Mouse (Mus musculus) lung, postnatal 0 days (tissue): ENCODE results near the gene Ppm1l. TPM values are rescaled to one million over a fixed set of nuclear protein-coding genes. Genes with fewer than 3 reads are reported as not detected.
"Not testable (repeated sequence)": the region's sequence is repeated elsewhere in the genome, so short reads cannot be mapped to it uniquely, and the experiment has no call there.

Source experiments
- ATAC-seq: fragments of 200-750 bp; cut with Nextera tagmentation; 2 replicates; pipeline ENCODE4 v1.8.0; 2017; ENCODE audit warnings: moderate library complexity
- DNase-seq: peaks from one replicate; pipeline ENCODE4 v3.0.0-alpha.2; 2016; ENCODE audit warnings: low spot score
- H3K27ac ChIP-seq: fragments of 300-500 bp; sonication (generic); 2 replicates; pipeline ENCODE4 v1.5.1; 2014; ENCODE audit warnings: antibody characterized with exemption, mild to moderate bottlenecking, low read length, mixed read lengths
- H3K27me3 ChIP-seq: fragments of 300-500 bp; sonication (generic); replicated peaks from 2 replicates; pipeline ENCODE4 v1.6.1; 2014; ENCODE audit warnings: low read length, mixed read lengths; ENCODE audit not compliant: insufficient read depth
- H3K36me3 ChIP-seq: fragments of 300-500 bp; sonication (generic); 2 replicates; pipeline ENCODE4 v1.6.1; 2014; ENCODE audit warnings: low read length, mixed read lengths; ENCODE audit not compliant: insufficient read depth
- H3K4me1 ChIP-seq: fragments of 300-500 bp; sonication (generic); 2 replicates; pipeline ENCODE4 v1.6.1; 2014; ENCODE audit warnings: antibody characterized with exemption, low read depth, low read length, mixed read lengths; ENCODE audit not compliant: insufficient read depth
- H3K4me2 ChIP-seq: fragments of 300-500 bp; sonication (generic); replicated peaks from 2 replicates; pipeline ENCODE4 v1.6.1; 2014; ENCODE audit warnings: low read depth, mild to moderate bottlenecking, low read length, moderate library complexity, mixed read lengths
- H3K4me3 ChIP-seq: fragments of 300-500 bp; sonication (generic); 2 replicates; pipeline ENCODE4 v1.5.1; 2014; ENCODE audit warnings: low read depth, low read length
- H3K9ac ChIP-seq: fragments of 300-500 bp; sonication (generic); replicated peaks from 2 replicates; pipeline ENCODE4 v1.6.1; 2014; ENCODE audit warnings: low read depth, mild to moderate bottlenecking
- H3K9me3 ChIP-seq: fragments of 300-500 bp; sonication (generic); 2 replicates; pipeline ENCODE4 v1.6.1; 2016; ENCODE audit warnings: low read length, mixed read lengths
- CTCF ChIP-seq: IDR thresholded peaks from 2 replicates; pipeline ENCODE4 v1.5.1; 2016; ENCODE audit warnings: antibody characterized with exemption, mild to moderate bottlenecking
- EP300 ChIP-seq: IDR thresholded peaks from 2 replicates; pipeline ENCODE4 v1.6.1; 2016; ENCODE audit warnings: antibody characterized with exemption, mild to moderate bottlenecking, control low read depth
- WGBS: fragments of 180-500 bp; shearing (Covaris S2); extraction: QIAGEN DNeasy Blood & Tissue Kit; methylation state at CpG from one replicate; pipeline ENCODE4 v1.1.7; 2014; 5-methylcytosine and 5-hydroxymethylcytosine counted together
- polyA plus RNA-seq: library from polyadenylated mRNA; unstranded; fragments of >200 nt; fragmentation: Nextera tagmentation; extraction: Ambion mirVana; gene quantifications from 2 replicates; pipeline ENCODE4 v1.2.1, GENCODE M21; 2015

Gene Ppm1l
- polyA plus RNA-seq, 1 experiment from 2014 or later = 5.8 TPM

DNA sequence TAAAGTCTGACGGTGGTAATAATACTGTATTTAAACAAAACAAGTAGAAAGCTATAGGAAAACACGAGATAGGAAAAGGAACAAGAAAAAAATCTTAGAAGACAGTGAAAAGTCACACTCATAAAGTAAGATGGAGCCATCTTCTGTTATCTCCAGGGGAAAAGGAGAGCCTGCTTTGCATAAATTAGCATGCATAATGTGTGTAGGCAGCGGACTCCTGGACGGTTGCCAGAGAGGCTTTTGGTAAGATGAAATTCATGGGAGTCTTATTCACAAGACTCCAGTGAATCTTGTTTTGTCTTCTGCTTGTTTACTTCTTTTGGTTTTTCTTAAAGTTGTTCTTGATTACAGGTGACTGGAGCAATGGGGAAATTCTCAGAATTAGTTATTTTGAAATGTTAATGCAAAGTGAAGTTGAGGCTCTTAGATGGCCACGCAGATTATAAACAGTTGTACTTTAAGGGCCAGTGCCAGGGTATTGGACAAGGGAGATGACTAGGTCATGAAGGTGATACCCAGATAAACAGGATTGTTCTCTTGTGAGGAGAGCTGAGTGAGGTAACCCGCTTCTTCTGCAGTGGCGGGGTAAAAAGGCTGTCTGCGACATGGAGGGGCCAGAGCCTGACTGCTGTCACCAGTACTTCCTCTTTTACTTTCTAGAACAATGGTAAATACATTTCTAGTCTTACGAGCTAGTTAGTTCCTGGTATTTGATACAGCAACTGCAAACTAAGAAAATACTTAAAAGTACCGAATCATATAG lies 57.1 kb downstream of the Ppm1l start:
- no peaks in the 10 kb centered on the region for H3K36me3 ChIP-seq
- peak; percentile 17 for DNase-seq
- TF ChIP-seq EP300 (no peak), CTCF (no peak)
- no peak overlapping the region for H3K9ac ChIP-seq
- 59% methylated on average over 10 of the region's 10 CpGs for WGBS
- no peak overlapping the region for H3K4me2 ChIP-seq
- no peak for ATAC-seq
- H3K9me3 ChIP-seq = no peaks in the 10 kb centered on the region
- H3K27me3 ChIP-seq = no peaks in the 10 kb centered on the region
- H3K4me3 ChIP-seq = no peak overlapping the region
- no peak overlapping the region for H3K27ac ChIP-seq
- no peaks in the 10 kb centered on the region for H3K4me1 ChIP-seq

GRCm38 (mm10) chr3:69374538-69374937 lies 57.9 kb downstream of the Ppm1l start:
- Histone ChIP-seq H3K9me3 (no peaks in the 10 kb centered on the region), H3K4me2 (no peak overlapping the region), H3K4me1 (no peaks in the 10 kb centered on the region), H3K27ac (peak overlapping the region; percentile 71), H3K27me3 (no peaks in the 10 kb centered on the region), H3K36me3 (no peaks in the 10 kb centered on the region), H3K4me3 (no peak overlapping the region), H3K9ac (no peak overlapping the region)
- ATAC-seq (peak; percentile 29), DNase-seq (no peak)
- WGBS = 60% methylated on average over 5 of the region's 5 CpGs
- TF ChIP-seq EP300 (no peak), CTCF (no peak)

DNA sequence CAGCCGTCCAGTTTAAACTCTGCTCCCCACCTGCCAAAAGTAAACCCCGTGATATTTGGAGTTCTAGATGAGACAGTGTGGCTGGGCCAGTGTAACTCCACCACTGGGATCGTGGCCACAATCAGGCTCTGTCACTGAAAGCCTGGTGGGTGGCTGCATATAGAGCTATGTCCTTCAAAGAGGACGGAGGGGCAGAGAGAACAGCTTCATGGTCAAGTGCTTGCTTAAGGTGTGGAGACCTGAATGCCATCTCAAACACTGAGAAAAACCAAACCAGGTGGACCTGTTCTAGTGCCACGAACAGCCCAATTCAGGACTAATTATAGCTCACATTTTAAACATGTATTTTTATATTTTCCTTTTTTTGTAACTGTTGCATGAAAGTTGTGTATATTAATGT lies 58.3 kb downstream of the Ppm1l start:
- no peak overlapping the region for H3K9ac ChIP-seq
- DNase-seq (peak; percentile 90), ATAC-seq (peak; percentile 97)
- no peaks in the 10 kb centered on the region for H3K36me3 ChIP-seq
- no peaks in the 10 kb centered on the region for H3K4me1 ChIP-seq
- no peak overlapping the region for H3K4me2 ChIP-seq
- no peak overlapping the region for H3K4me3 ChIP-seq
- no peaks in the 10 kb centered on the region for H3K9me3 ChIP-seq
- H3K27me3 ChIP-seq = no peaks in the 10 kb centered on the region
- H3K27ac ChIP-seq = peak overlapping the region; percentile 71
- TF ChIP-seq EP300 (peak; percentile 72), CTCF (no peak)
- 49% methylated on average over 5 of the region's 5 CpGs for WGBS

DNA sequence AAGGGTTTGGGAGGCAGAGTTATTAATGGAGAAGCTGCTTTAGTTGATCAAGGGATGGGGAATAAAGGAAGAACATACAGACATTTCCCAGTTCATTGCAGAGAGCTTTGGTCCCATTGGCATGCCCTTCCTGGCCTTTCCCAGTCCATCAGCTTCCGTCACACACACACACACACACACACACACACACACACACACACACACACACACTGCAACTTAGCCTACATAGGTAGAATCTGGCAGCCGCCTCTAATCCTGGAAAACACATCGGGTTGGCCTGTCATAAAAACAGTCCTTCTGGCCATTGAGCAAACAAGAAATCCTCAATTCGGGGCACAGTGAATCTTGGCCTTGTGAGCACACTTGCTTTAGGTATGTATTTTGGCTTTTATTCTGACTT lies 64.6 kb downstream of the Ppm1l start:
- H3K27ac ChIP-seq = no peak overlapping the region
- H3K4me1 ChIP-seq = no peaks in the 10 kb centered on the region
- no peak for DNase-seq
- WGBS = 77% methylated on average over 4 of the region's 4 CpGs
- H3K36me3 ChIP-seq = no peaks in the 10 kb centered on the region
- H3K4me2 ChIP-seq = no peak overlapping the region
- no peaks in the 10 kb centered on the region for H3K9me3 ChIP-seq
- no peak for TF ChIP-seq EP300
- H3K9ac ChIP-seq = no peak overlapping the region
- no peaks in the 10 kb centered on the region for H3K27me3 ChIP-seq
- no peak overlapping the region for H3K4me3 ChIP-seq
- ATAC-seq = no peak

- H3K4me3 ChIP-seq, H3K9me3 ChIP-seq, ATAC-seq, H3K36me3 ChIP-seq, DNase-seq, H3K9ac ChIP-seq, H3K27me3 ChIP-seq, H3K4me1 ChIP-seq, H3K4me2 ChIP-seq, H3K27ac ChIP-seq: not testable (repeated sequence)
- 48% methylated on average over 10 of the region's 10 CpGs for WGBS
- TF ChIP-seq EP300 = peak; percentile 76
Measured at GRCm38 (mm10) chr3:69391834-69392233, 75.2 kb downstream of the Ppm1l start.

GRCm38 (mm10) chr3:69392298-69392697 lies 75.6 kb downstream of the Ppm1l start:
- WGBS = 61% methylated on average over 5 of the region's 5 CpGs
- DNase-seq (no peak), ATAC-seq (no peak)
- Histone ChIP-seq H3K4me3 (no peak overlapping the region), H3K36me3 (no peaks in the 10 kb centered on the region), H3K9me3 (no peaks in the 10 kb centered on the region), H3K4me1 (no peaks in the 10 kb centered on the region), H3K27me3 (no peaks in the 10 kb centered on the region), H3K9ac (no peak overlapping the region), H3K4me2 (no peak overlapping the region), H3K27ac (no peak overlapping the region)
- no peak for TF ChIP-seq EP300
- no peak for TF ChIP-seq CTCF

DNA sequence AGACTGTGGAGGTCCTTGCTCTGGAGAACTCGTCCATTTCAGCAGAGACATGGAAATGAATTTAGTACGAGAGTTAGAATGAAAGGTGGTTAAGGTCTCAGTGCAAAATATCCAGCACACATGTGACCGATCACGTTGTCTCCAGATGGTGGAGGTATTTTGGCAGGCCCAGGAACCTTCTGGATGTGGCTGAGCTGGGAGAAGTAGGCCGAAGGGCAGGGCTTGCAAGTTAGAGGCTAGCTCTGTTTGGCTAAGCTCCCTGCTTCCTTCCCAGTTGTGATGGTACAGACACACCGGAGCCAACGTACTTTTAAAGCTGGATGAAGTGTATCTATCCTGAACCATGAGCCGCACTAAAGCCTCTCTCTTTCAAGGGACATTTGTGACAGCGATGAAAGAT lies 76.4 kb downstream of the Ppm1l start:
- H3K27me3 ChIP-seq = no peaks in the 10 kb centered on the region
- DNase-seq (no peak), ATAC-seq (no peak)
- H3K27ac ChIP-seq = no peak overlapping the region
- H3K4me3 ChIP-seq = no peak overlapping the region
- no peak overlapping the region for H3K4me2 ChIP-seq
- no peaks in the 10 kb centered on the region for H3K4me1 ChIP-seq
- H3K36me3 ChIP-seq = no peaks in the 10 kb centered on the region
- no peak overlapping the region for H3K9ac ChIP-seq
- TF ChIP-seq EP300 (no peak), CTCF (no peak)
- H3K9me3 ChIP-seq = no peaks in the 10 kb centered on the region
- WGBS = 78% methylated on average over 9 of the region's 9 CpGs
